Mouse (Mus musculus): ENCODE data around the gene Tsc22d2. TPM values are rescaled to one million over a fixed set of nuclear protein-coding genes. Genes with fewer than 3 reads are reported as not detected.

The Tsc22d2 gene
- polyA plus RNA-seq (2016; fragmentation: Nextera tagmentation; extraction: Ambion mirVana) = 13.1 and 13.6 TPM in 2 replicates

GRCm38 (mm10) chr3:58414234-58414938, at the start of gene Tsc22d2:
TSS of gene Tsc22d2 (plus strand) at chr3:58414715.
- peaks cover 5% of the 10 kb centered on the region; the same call in 1 of the 2 replicates for H3K36me3 ChIP-seq
- H3K9me3 ChIP-seq (replicated peaks) = no peaks in the 10 kb centered on the region
- H3K27me3 ChIP-seq (replicated peaks) = no peaks in the 10 kb centered on the region
- ATAC-seq = peak; percentile 55
- H3K27ac ChIP-seq = peak within 1 kb of the TSS; percentile 99
- peak within 1 kb of the TSS; percentile 93 for H3K4me2 ChIP-seq
- peak within 1 kb of the TSS; percentile 99 for H3K4me3 ChIP-seq
- under 1% methylated on average over 47 of the region's 52 CpGs for WGBS (ENCODE audit: insufficient replicate concordance)
- peak within 1 kb of the TSS; percentile 99 for H3K9ac ChIP-seq
- H3K4me1 ChIP-seq = peaks cover 8% of the 10 kb centered on the region

GRCm38 (mm10) chr3:58366756-58367155, 47.8 kb upstream of the Tsc22d2 start:
- no peak overlapping the region for H3K27ac ChIP-seq
- WGBS (ENCODE audit: insufficient replicate concordance) = 17% methylated on average over 3 of the region's 3 CpGs
- ATAC-seq = peak; percentile 75; the same call in 1 of the 2 replicates

GRCm38 (mm10) chr3:58370811-58371210, 43.7 kb upstream of the Tsc22d2 start:
- Histone ChIP-seq H3K27me3 (replicated peaks) (no peaks in the 10 kb centered on the region), H3K4me2 (no peak overlapping the region), H3K36me3 (no peaks in the 10 kb centered on the region), H3K9me3 (replicated peaks) (no peaks in the 10 kb centered on the region), H3K4me3 (no peak overlapping the region), H3K4me1 (peaks cover 25% of the 10 kb centered on the region; the same call in 1 of the 2 replicates), H3K27ac (no peak overlapping the region), H3K9ac (no peak overlapping the region)
- no peak for ATAC-seq
- 86% methylated on average over 2 of the region's 2 CpGs for WGBS (ENCODE audit: insufficient replicate concordance)

More at GRCm38 (mm10) chr3:58366756-58367155, 47.8 kb upstream of the Tsc22d2 start:
- peaks cover 17% of the 10 kb centered on the region for H3K4me1 ChIP-seq
- no peaks in the 10 kb centered on the region for H3K36me3 ChIP-seq
- H3K9ac ChIP-seq = no peak overlapping the region
- no peak overlapping the region for H3K4me2 ChIP-seq
- H3K4me3 ChIP-seq = no peak overlapping the region
- no peaks in the 10 kb centered on the region for H3K9me3 ChIP-seq (replicated peaks)
- no peaks in the 10 kb centered on the region for H3K27me3 ChIP-seq (replicated peaks)

GRCm38 (mm10) chr3:58372066-58372904, 42.2 kb upstream of the Tsc22d2 start:
- WGBS (ENCODE audit: insufficient replicate concordance) = 40% methylated on average over 9 of the region's 9 CpGs
- Histone ChIP-seq H3K9me3 (replicated peaks) (no peaks in the 10 kb centered on the region), H3K4me2 (peak overlapping the region; percentile 48), H3K27ac (no peak overlapping the region), H3K4me3 (no peak overlapping the region), H3K9ac (no peak overlapping the region), H3K27me3 (replicated peaks) (no peaks in the 10 kb centered on the region), H3K4me1 (peaks cover 14% of the 10 kb centered on the region; the same call in 1 of the 2 replicates), H3K36me3 (no peaks in the 10 kb centered on the region)
- ATAC-seq = 0 out of 2 replicates have a peak, but pooled peaks have one; percentile 27

- no peak for ATAC-seq
- 14% methylated on average over 5 of the region's 5 CpGs for WGBS (ENCODE audit: insufficient replicate concordance)
- peaks cover 13% of the 10 kb centered on the region; the same call in 1 of the 2 replicates for H3K4me1 ChIP-seq
- no peaks in the 10 kb centered on the region for H3K27me3 ChIP-seq (replicated peaks)
- peak overlapping the region; percentile 48 for H3K4me2 ChIP-seq
- H3K36me3 ChIP-seq = no peaks in the 10 kb centered on the region
- H3K9me3 ChIP-seq (replicated peaks) = no peaks in the 10 kb centered on the region
- H3K27ac ChIP-seq = no peak overlapping the region
- no peak overlapping the region for H3K4me3 ChIP-seq
- no peak overlapping the region for H3K9ac ChIP-seq
Observed at GRCm38 (mm10) chr3:58372905-58373208, 41.7 kb upstream of the Tsc22d2 start.

GRCm38 (mm10) chr3:58374281-58374680, 40.2 kb upstream of the Tsc22d2 start:
- Histone ChIP-seq H3K27me3 (replicated peaks) (no peaks in the 10 kb centered on the region), H3K4me3 (no peak overlapping the region), H3K9ac (no peak overlapping the region), H3K4me2 (no peak overlapping the region), H3K36me3 (no peaks in the 10 kb centered on the region), H3K4me1 (peaks cover 13% of the 10 kb centered on the region; the same call in 1 of the 2 replicates), H3K27ac (no peak overlapping the region), H3K9me3 (replicated peaks) (no peaks in the 10 kb centered on the region)
- 69% methylated on average over 5 of the region's 5 CpGs for WGBS (ENCODE audit: insufficient replicate concordance)
- no peak for ATAC-seq

GRCm38 (mm10) chr3:58376713-58377112, 37.8 kb upstream of the Tsc22d2 start:
- peaks cover 12% of the 10 kb centered on the region; the same call in 1 of the 2 replicates for H3K4me1 ChIP-seq
- H3K27me3 ChIP-seq (replicated peaks) = no peaks in the 10 kb centered on the region
- H3K27ac ChIP-seq = no peak overlapping the region
- ATAC-seq = no peak
- H3K4me3 ChIP-seq = no peak overlapping the region
- no peaks in the 10 kb centered on the region for H3K36me3 ChIP-seq
- no peak overlapping the region for H3K9ac ChIP-seq
- WGBS (ENCODE audit: insufficient replicate concordance) = 46% methylated on average over 3 of the region's 3 CpGs
- no peak overlapping the region for H3K4me2 ChIP-seq
- H3K9me3 ChIP-seq (replicated peaks) = no peaks in the 10 kb centered on the region

GRCm38 (mm10) chr3:58377589-58378134, 36.9 kb upstream of the Tsc22d2 start:
- H3K36me3 ChIP-seq = no peaks in the 10 kb centered on the region
- H3K9ac ChIP-seq = no peak overlapping the region
- no peak overlapping the region for H3K4me2 ChIP-seq
- H3K4me1 ChIP-seq = peaks cover 3% of the 10 kb centered on the region; the same call in 1 of the 2 replicates
- no peaks in the 10 kb centered on the region for H3K27me3 ChIP-seq (replicated peaks)
- no peak overlapping the region for H3K4me3 ChIP-seq
- 49% methylated on average over 5 of the region's 5 CpGs for WGBS (ENCODE audit: insufficient replicate concordance)
- H3K27ac ChIP-seq = no peak overlapping the region
- H3K9me3 ChIP-seq (replicated peaks) = no peaks in the 10 kb centered on the region
- ATAC-seq = no peak

GRCm38 (mm10) chr3:58382676-58383075, 31.8 kb upstream of the Tsc22d2 start:
- ATAC-seq = no peak

GRCm38 (mm10) chr3:58385060-58385459, 29.5 kb upstream of the Tsc22d2 start:
- no peak overlapping the region for H3K9ac ChIP-seq
- no peak overlapping the region for H3K4me2 ChIP-seq
- no peak overlapping the region for H3K27ac ChIP-seq
- H3K9me3 ChIP-seq (replicated peaks) = no peaks in the 10 kb centered on the region
- no peaks in the 10 kb centered on the region for H3K4me1 ChIP-seq
- H3K27me3 ChIP-seq (replicated peaks) = no peaks in the 10 kb centered on the region
- H3K4me3 ChIP-seq = no peak overlapping the region
- no peaks in the 10 kb centered on the region for H3K36me3 ChIP-seq
- WGBS (ENCODE audit: insufficient replicate concordance) = 36% methylated on average over 1 of the region's 1 CpGs
- ATAC-seq = no peak

More at GRCm38 (mm10) chr3:58382676-58383075, 31.8 kb upstream of the Tsc22d2 start:
- Histone ChIP-seq H3K27ac (no peak overlapping the region), H3K4me1 (no peaks in the 10 kb centered on the region), H3K4me3 (no peak overlapping the region), H3K9me3 (replicated peaks) (no peaks in the 10 kb centered on the region), H3K27me3 (replicated peaks) (no peaks in the 10 kb centered on the region), H3K4me2 (no peak overlapping the region), H3K9ac (no peak overlapping the region), H3K36me3 (no peaks in the 10 kb centered on the region)
- WGBS (ENCODE audit: insufficient replicate concordance) = 81% methylated on average over 1 of the region's 1 CpGs

GRCm38 (mm10) chr3:58388731-58389130, 25.8 kb upstream of the Tsc22d2 start:
- no peaks in the 10 kb centered on the region for H3K4me1 ChIP-seq
- ATAC-seq = no peak

GRCm38 (mm10) chr3:58398541-58398940, 16.0 kb upstream of the Tsc22d2 start:
- H3K4me2 ChIP-seq = no peak overlapping the region
- 58% methylated on average over 5 of the region's 5 CpGs for WGBS (ENCODE audit: insufficient replicate concordance)
- no peak for ATAC-seq

More at GRCm38 (mm10) chr3:58388731-58389130, 25.8 kb upstream of the Tsc22d2 start:
- H3K27ac ChIP-seq = no peak overlapping the region
- 58% methylated on average over 4 of the region's 4 CpGs for WGBS (ENCODE audit: insufficient replicate concordance)
- no peak overlapping the region for H3K4me3 ChIP-seq
- no peaks in the 10 kb centered on the region for H3K9me3 ChIP-seq (replicated peaks)
- no peaks in the 10 kb centered on the region for H3K36me3 ChIP-seq
- H3K4me2 ChIP-seq = no peak overlapping the region
- H3K9ac ChIP-seq = no peak overlapping the region
- no peaks in the 10 kb centered on the region for H3K27me3 ChIP-seq (replicated peaks)

More at GRCm38 (mm10) chr3:58398541-58398940, 16.0 kb upstream of the Tsc22d2 start:
- no peak overlapping the region for H3K27ac ChIP-seq
- H3K36me3 ChIP-seq = no peaks in the 10 kb centered on the region
- H3K27me3 ChIP-seq (replicated peaks) = no peaks in the 10 kb centered on the region
- H3K9ac ChIP-seq = no peak overlapping the region
- H3K4me3 ChIP-seq = no peak overlapping the region
- no peaks in the 10 kb centered on the region for H3K4me1 ChIP-seq
- no peaks in the 10 kb centered on the region for H3K9me3 ChIP-seq (replicated peaks)
